12 mouse cellular contexts compared by ENCODE assay signal in the genomic region with DNA sequence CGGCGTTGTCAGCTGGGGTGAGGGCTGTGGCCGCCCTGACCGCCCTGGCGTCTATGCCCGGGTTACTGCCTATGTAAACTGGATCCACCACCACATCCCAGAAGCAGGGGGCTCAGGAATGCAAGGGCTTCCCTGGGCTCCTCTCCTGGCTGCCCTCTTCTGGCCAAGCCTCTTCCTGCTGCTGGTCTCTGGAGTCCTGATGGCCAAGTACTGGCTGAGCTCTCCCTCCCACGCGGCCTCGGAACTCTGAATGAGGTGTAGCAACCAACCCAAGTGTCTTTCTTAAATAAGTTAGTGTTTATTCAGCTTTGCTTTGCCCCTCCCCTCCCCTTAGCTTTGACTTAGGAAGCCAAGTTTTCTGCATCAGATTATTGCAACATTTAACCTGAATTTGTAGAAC. TPM values are rescaled to one million over a fixed set of nuclear protein-coding genes. Genes with fewer than 3 reads are reported as not detected.
DNase-seq lines count a peak whose midpoint lies in the region; ATAC-seq lines count a peak whose summit lies in the region.
"Had no signal": no experiment of that assay in that cellular context is flagged by ENCODE, and none has a peak within 500 bp of the region (broad histone marks: within the 10 kb centered on the region; RNA-seq: fewer than 3 reads in every experiment).

No protein-coding gene starts in this region.

- H3K4me2 ChIP-seq in hindbrain, embryonic 13.5 days = no peak overlapping the region
- H3K4me2 ChIP-seq in midbrain, embryonic 14.5 days (ENCODE audit: low read length) = no peak overlapping the region
- H3K4me2 ChIP-seq in midbrain, embryonic 15.5 days = no peak overlapping the region
- no peak overlapping the region for H3K4me2 ChIP-seq in neural tube, embryonic 11.5 days (ENCODE audit: low read depth)
- H3K4me2 ChIP-seq: limb, embryonic 13.5 days had no signal

- H3K27me3 ChIP-seq in hindbrain, embryonic 10.5 days (ENCODE audit: insufficient read depth, poor library complexity, severe bottlenecking) = peaks cover 14% of the 10 kb centered on the region
- peaks cover 8% of the 10 kb centered on the region; the same call in 1 of the 2 replicates for H3K27me3 ChIP-seq in hindbrain, embryonic 13.5 days
- no peaks in the 10 kb centered on the region for H3K27me3 ChIP-seq in midbrain, embryonic 14.5 days (ENCODE audit: control insufficient read depth, insufficient read depth, low read length)
- H3K27me3 ChIP-seq in midbrain, embryonic 15.5 days (replicated peaks) = no peaks in the 10 kb centered on the region
- no peaks in the 10 kb centered on the region for H3K27me3 ChIP-seq in neural tube, embryonic 11.5 days (ENCODE audit: control insufficient read depth, insufficient read depth, low read length)
- H3K27me3 ChIP-seq: limb, embryonic 13.5 days had no signal

- no peak overlapping the region for H3K9ac ChIP-seq in hindbrain, embryonic 13.5 days
- no peak overlapping the region for H3K9ac ChIP-seq in midbrain, embryonic 14.5 days (replicated peaks; ENCODE audit: low read length)
- no peak overlapping the region for H3K9ac ChIP-seq in midbrain, embryonic 15.5 days
- no peak overlapping the region for H3K9ac ChIP-seq in neural tube, embryonic 11.5 days (ENCODE audit: low read length)
- H3K9ac ChIP-seq: limb, embryonic 13.5 days had no signal

- H3K9me3 ChIP-seq in hindbrain, embryonic 10.5 days = no peaks in the 10 kb centered on the region
- no peaks in the 10 kb centered on the region for H3K9me3 ChIP-seq in hindbrain, embryonic 13.5 days
- no peaks in the 10 kb centered on the region for H3K9me3 ChIP-seq in midbrain, embryonic 14.5 days (ENCODE audit: control insufficient read depth, low read length)
- no peaks in the 10 kb centered on the region for H3K9me3 ChIP-seq in midbrain, embryonic 15.5 days
- no peaks in the 10 kb centered on the region for H3K9me3 ChIP-seq in neural tube, embryonic 11.5 days (ENCODE audit: control insufficient read depth, low read length)
- H3K9me3 ChIP-seq: limb, embryonic 13.5 days had no signal

- H3K36me3 ChIP-seq in hindbrain, embryonic 10.5 days = peaks cover 31% of the 10 kb centered on the region; the same call in 1 of the 2 replicates
- H3K36me3 ChIP-seq in hindbrain, embryonic 13.5 days = peaks cover 44% of the 10 kb centered on the region
- H3K36me3 ChIP-seq in midbrain, embryonic 14.5 days (ENCODE audit: control insufficient read depth, insufficient read depth, low read length) = peaks cover 34% of the 10 kb centered on the region
- peaks cover 2% of the 10 kb centered on the region; the same call in 1 of the 2 replicates for H3K36me3 ChIP-seq in midbrain, embryonic 15.5 days (replicated peaks)
- no peaks in the 10 kb centered on the region for H3K36me3 ChIP-seq in neural tube, embryonic 11.5 days (ENCODE audit: control insufficient read depth, insufficient read depth, low read length)
- H3K36me3 ChIP-seq: G1E had no signal

- H3K27ac ChIP-seq in hindbrain, embryonic 10.5 days = no peak overlapping the region
- no peak overlapping the region for H3K27ac ChIP-seq in hindbrain, embryonic 13.5 days
- H3K27ac ChIP-seq in midbrain, embryonic 14.5 days (replicated peaks; ENCODE audit: low read depth, low read length) = no peak overlapping the region
- H3K27ac ChIP-seq in midbrain, embryonic 15.5 days = no peak overlapping the region
- no peak overlapping the region for H3K27ac ChIP-seq in neural tube, embryonic 11.5 days (ENCODE audit: low read depth, low read length)
- H3K27ac ChIP-seq: limb, embryonic 13.5 days had no signal

- DNase-seq in hindbrain, embryonic 10.5 days (ENCODE audit: low spot score) = peak; percentile 33
- DNase-seq in midbrain, embryonic 14.5 days = peak; percentile 42
- DNase-seq in embryo, embryonic 11 days = peak; percentile 44
- DNase-seq in neural tube, embryonic 11.5 days (ENCODE audit: low spot score) = peak; percentile 31
- DNase-seq in thymus, postnatal 36 days = no peak
- no peak for DNase-seq in right cerebral cortex, postnatal 36 days (ENCODE audit: low spot score in 2 of 2)
- DNase-seq: cerebellum, adult 18-20 months had no signal

- ATAC-seq in hindbrain, embryonic 13.5 days (ENCODE audit: low FRiP score) = no peak
- no peak for ATAC-seq in midbrain, embryonic 14.5 days (ENCODE audit: low FRiP score, low TSS enrichment)
- ATAC-seq in midbrain, embryonic 15.5 days (replicated peaks) = no peak
- ATAC-seq in neural tube, embryonic 11.5 days (ENCODE audit: insufficient read depth, low FRiP score, low TSS enrichment) = no peak

- H3K4me1 ChIP-seq in hindbrain, embryonic 10.5 days (replicated peaks) = peaks cover 9% of the 10 kb centered on the region; the same call in 1 of the 2 replicates
- no peaks in the 10 kb centered on the region for H3K4me1 ChIP-seq in hindbrain, embryonic 13.5 days (replicated peaks)
- H3K4me1 ChIP-seq in midbrain, embryonic 14.5 days (ENCODE audit: control insufficient read depth, insufficient read depth, low read length) = no peaks in the 10 kb centered on the region
- no peaks in the 10 kb centered on the region for H3K4me1 ChIP-seq in midbrain, embryonic 15.5 days
- no peaks in the 10 kb centered on the region for H3K4me1 ChIP-seq in neural tube, embryonic 11.5 days (ENCODE audit: control insufficient read depth, insufficient read depth, low read length)
- H3K4me1 ChIP-seq: limb, embryonic 13.5 days had no signal

- H3K4me3 ChIP-seq in hindbrain, embryonic 10.5 days = no peak overlapping the region
- no peak overlapping the region for H3K4me3 ChIP-seq in hindbrain, embryonic 13.5 days
- H3K4me3 ChIP-seq in midbrain, embryonic 14.5 days (replicated peaks; ENCODE audit: low read depth, low read length) = no peak overlapping the region
- no peak overlapping the region for H3K4me3 ChIP-seq in midbrain, embryonic 15.5 days
- no peak overlapping the region for H3K4me3 ChIP-seq in neural tube, embryonic 11.5 days (ENCODE audit: low read depth, low read length)
- H3K4me3 ChIP-seq: limb, embryonic 13.5 days had no signal

- 54% methylated on average over 9 of the region's 9 CpGs for WGBS in hindbrain, embryonic 10.5 days
- 64% methylated on average over 9 of the region's 9 CpGs for WGBS in hindbrain, embryonic 13.5 days
- 44% methylated on average over 9 of the region's 9 CpGs for whole genome bisulfite sequencing in midbrain, embryonic 14.5 days
- WGBS in midbrain, embryonic 15.5 days = 56% methylated on average over 9 of the region's 9 CpGs
- WGBS in neural tube, embryonic 11.5 days = 45% methylated on average over 9 of the region's 9 CpGs

RNA-seq across cellular contexts. Expression of gene Tpsg1, which starts 4.9 kb away (rescaled TPM):
- polyA plus RNA-seq in hindbrain, embryonic 10.5 days (2016; fragmentation: Nextera tagmentation; extraction: Ambion mirVana) = 0.50 TPM in 1 of 2 replicates, not detected in the other
- 0.85 and 0.90 TPM in 2 replicates for polyA plus RNA-seq in hindbrain, embryonic 13.5 days (2015; fragmentation: Nextera tagmentation; extraction: Ambion mirVana)
- 0.61 and 1.2 TPM in 2 replicates for polyA plus RNA-seq in midbrain, embryonic 14.5 days (2014; fragmentation: Nextera tagmentation; extraction: Ambion mirVana)
- 0.79 and 0.93 TPM in 2 replicates for polyA plus RNA-seq in midbrain, embryonic 15.5 days (2015; fragmentation: Nextera tagmentation; extraction: Ambion mirVana)
- 0.37 and 0.46 TPM in 2 replicates for polyA plus RNA-seq in neural tube, embryonic 11.5 days (2014; fragmentation: Nextera tagmentation; extraction: Ambion mirVana)
- polyA plus RNA-seq: G1E had no signal

RNA-seq across cellular contexts. Expression of gene Tpsb2, which starts 7.9 kb away (rescaled TPM):
- polyA plus RNA-seq in hindbrain, embryonic 10.5 days (2016; fragmentation: Nextera tagmentation; extraction: Ambion mirVana) = not detected in 2 replicates
- 0.14 TPM in 1 of 2 replicates, not detected in the other for polyA plus RNA-seq in hindbrain, embryonic 13.5 days (2015; fragmentation: Nextera tagmentation; extraction: Ambion mirVana)
- polyA plus RNA-seq in midbrain, embryonic 14.5 days (2014; fragmentation: Nextera tagmentation; extraction: Ambion mirVana) = 0.20 TPM in 1 of 2 replicates, not detected in the other
- 0.15 and 0.70 TPM in 2 replicates for polyA plus RNA-seq in midbrain, embryonic 15.5 days (2015; fragmentation: Nextera tagmentation; extraction: Ambion mirVana)
- polyA plus RNA-seq in neural tube, embryonic 11.5 days (2014; fragmentation: Nextera tagmentation; extraction: Ambion mirVana) = not detected in 2 replicates
- polyA plus RNA-seq: G1E; neural tube, embryonic 14.5 days had no signal

RNA-seq across cellular contexts. Expression of gene Tpsab1, which starts 28.6 kb away (rescaled TPM):
- polyA plus RNA-seq in hindbrain, embryonic 10.5 days (2016; fragmentation: Nextera tagmentation; extraction: Ambion mirVana) = not detected in 2 replicates
- 0.08 TPM in 1 of 2 replicates, not detected in the other for polyA plus RNA-seq in hindbrain, embryonic 13.5 days (2015; fragmentation: Nextera tagmentation; extraction: Ambion mirVana)
- not detected in 2 replicates for polyA plus RNA-seq in midbrain, embryonic 14.5 days (2014; fragmentation: Nextera tagmentation; extraction: Ambion mirVana)
- not detected in 2 replicates for polyA plus RNA-seq in midbrain, embryonic 15.5 days (2015; fragmentation: Nextera tagmentation; extraction: Ambion mirVana)
- polyA plus RNA-seq in neural tube, embryonic 11.5 days (2014; fragmentation: Nextera tagmentation; extraction: Ambion mirVana) = not detected in 2 replicates
- polyA plus RNA-seq: neural tube, embryonic 14.5 days had no signal

RNA-seq across cellular contexts. Expression of gene Prss29, which starts 55.6 kb away (rescaled TPM):
- polyA plus RNA-seq in hindbrain, embryonic 10.5 days (2016; fragmentation: Nextera tagmentation; extraction: Ambion mirVana) = not detected in 2 replicates
- not detected in 2 replicates for polyA plus RNA-seq in hindbrain, embryonic 13.5 days (2015; fragmentation: Nextera tagmentation; extraction: Ambion mirVana)
- polyA plus RNA-seq in midbrain, embryonic 14.5 days (2014; fragmentation: Nextera tagmentation; extraction: Ambion mirVana) = not detected in 2 replicates
- not detected in 2 replicates for polyA plus RNA-seq in midbrain, embryonic 15.5 days (2015; fragmentation: Nextera tagmentation; extraction: Ambion mirVana)
- not detected in 2 replicates for polyA plus RNA-seq in neural tube, embryonic 11.5 days (2014; fragmentation: Nextera tagmentation; extraction: Ambion mirVana)
- polyA plus RNA-seq: G1E; limb, embryonic 13.5 days; neural tube, embryonic 14.5 days had no signal

RNA-seq across cellular contexts. Expression of gene Cacna1h, which starts 59.6 kb away (rescaled TPM):
- 3.9 and 6.8 TPM in 2 replicates for polyA plus RNA-seq in hindbrain, embryonic 10.5 days (2016; fragmentation: Nextera tagmentation; extraction: Ambion mirVana)
- 9.7 and 10.2 TPM in 2 replicates for polyA plus RNA-seq in hindbrain, embryonic 13.5 days (2015; fragmentation: Nextera tagmentation; extraction: Ambion mirVana)
- polyA plus RNA-seq in midbrain, embryonic 14.5 days (2014; fragmentation: Nextera tagmentation; extraction: Ambion mirVana) = 11.3 and 15.0 TPM in 2 replicates
- 14.2 and 15.7 TPM in 2 replicates for polyA plus RNA-seq in midbrain, embryonic 15.5 days (2015; fragmentation: Nextera tagmentation; extraction: Ambion mirVana)
- polyA plus RNA-seq in neural tube, embryonic 11.5 days (2014; fragmentation: Nextera tagmentation; extraction: Ambion mirVana) = 9.7 and 13.3 TPM in 2 replicates
- polyA plus RNA-seq: G1E had no signal

Comparison
In these comparisons a context has a peak if more than half of its experiments do, and no peak if none do; other contexts are left out.
1. DNase-seq: peak in hindbrain, embryonic 10.5 days (single experiment), midbrain, embryonic 14.5 days (single experiment), embryo, embryonic 11 days (single experiment) and neural tube, embryonic 11.5 days (single experiment); none in thymus, postnatal 36 days (0 of 2) and right cerebral cortex, postnatal 36 days (0 of 2).